Mouse (Mus musculus) cerebral cortex, adult 2 months (tissue): Measurements from ENCODE around the gene Mical3.

Experiments
- WGBS: fragments of 180-500 bp; shearing (Covaris S2); methylation state at CpG from one replicate; pipeline ENCODE4 v1.1.7; 2018; 5-methylcytosine and 5-hydroxymethylcytosine counted together

Gene Mical3

DNA sequence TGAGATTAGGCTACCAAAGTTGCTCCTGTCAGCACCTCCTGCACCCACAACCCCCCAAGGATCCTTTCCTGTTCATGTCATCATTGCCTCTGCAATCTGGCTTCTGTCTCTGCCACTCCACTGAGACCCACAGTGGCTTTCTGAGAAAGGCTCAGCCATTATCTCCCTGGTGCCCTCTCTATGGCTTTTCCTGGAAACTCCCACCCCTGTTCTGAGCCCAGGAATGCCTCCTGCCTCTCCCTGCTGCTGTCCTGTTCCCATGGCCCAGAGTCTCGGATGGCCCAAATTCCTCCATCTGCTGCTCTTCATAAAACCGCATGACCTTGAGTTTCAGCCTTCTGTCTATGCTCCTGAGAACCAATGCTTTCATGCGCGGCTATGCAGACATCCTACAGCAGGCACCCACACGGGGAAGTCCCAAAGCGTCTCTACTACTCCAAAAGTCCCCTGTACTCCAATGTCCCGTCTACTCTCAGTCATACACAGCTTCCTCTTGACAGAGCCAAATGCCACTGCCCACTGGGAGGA is 77.2 kb downstream of the Mical3 start:
- 60% methylated on average over 7 of the region's 7 CpGs for WGBS

DNA sequence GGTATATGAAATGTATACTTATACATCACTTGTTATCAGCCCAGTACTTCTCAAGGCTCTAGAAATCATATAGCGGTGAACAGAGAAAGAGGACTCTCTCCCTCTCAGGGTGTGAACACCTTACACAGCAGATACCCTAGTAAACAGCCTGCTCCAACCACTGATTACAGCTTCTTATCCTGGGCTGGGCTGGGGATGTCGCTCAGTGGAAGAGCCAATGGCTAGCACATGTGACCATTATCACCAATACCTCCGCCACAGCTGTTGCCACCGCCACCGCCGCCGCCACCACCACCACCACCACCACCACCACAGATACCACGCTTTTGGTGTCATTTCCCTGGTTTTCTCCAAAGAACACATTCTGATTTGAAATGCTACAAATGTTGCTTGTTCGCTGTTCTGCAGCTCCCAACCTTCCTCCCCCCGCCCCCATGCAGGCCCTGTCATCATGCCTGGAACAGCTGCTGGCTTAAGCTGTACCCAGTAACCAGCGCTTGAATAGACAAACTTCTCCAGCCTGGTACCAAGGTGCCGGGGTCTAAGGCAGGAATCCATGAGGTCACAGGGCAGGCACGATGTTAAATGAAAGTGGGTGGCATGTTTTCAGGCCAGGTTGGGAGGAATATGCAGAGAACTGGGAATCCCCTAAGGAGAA is 78.7 kb downstream of the Mical3 start:
- 61% methylated on average over 13 of the region's 13 CpGs for WGBS

DNA sequence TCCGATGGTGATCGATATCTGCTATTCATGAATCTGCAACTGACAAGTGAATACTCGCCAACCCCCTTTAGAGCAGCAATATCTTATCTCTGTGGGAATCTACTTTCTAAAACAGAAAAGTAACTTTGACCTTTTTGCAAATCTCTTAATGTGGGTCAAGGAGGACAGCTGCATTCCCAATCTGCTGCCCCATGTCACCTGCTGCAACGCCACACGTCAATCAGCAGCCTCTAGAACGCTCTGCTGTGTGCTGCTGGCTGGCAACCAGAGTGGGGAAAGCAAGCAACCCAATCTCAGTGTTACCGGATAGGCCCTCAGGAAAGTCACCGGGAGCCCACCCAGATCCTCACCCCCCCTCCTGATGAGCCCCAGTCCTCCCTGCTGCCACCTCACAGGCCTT is 79.4 kb downstream of the Mical3 start:
- 78% methylated on average over 8 of the region's 8 CpGs for WGBS

DNA sequence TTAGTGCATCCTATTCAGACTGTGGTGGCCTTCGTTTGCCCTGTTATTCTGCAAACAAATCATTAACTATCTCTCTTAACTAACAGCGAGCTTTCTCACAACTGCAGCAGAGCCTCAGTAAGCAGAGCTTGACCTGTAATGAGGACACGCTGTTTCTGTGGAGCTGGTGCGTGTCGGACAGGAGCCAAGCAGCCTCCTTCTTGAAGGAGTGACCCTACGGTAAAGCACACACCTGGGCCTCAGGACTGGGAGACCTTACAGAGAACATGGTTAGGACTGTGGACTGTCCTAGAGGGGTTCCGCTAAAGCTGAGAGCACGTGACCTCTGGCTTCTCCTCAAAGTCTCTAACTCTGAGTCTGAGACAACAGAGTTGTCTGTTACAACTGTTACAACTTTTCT is 82.1 kb downstream of the Mical3 start:
- 76% methylated on average over 8 of the region's 8 CpGs for WGBS

DNA sequence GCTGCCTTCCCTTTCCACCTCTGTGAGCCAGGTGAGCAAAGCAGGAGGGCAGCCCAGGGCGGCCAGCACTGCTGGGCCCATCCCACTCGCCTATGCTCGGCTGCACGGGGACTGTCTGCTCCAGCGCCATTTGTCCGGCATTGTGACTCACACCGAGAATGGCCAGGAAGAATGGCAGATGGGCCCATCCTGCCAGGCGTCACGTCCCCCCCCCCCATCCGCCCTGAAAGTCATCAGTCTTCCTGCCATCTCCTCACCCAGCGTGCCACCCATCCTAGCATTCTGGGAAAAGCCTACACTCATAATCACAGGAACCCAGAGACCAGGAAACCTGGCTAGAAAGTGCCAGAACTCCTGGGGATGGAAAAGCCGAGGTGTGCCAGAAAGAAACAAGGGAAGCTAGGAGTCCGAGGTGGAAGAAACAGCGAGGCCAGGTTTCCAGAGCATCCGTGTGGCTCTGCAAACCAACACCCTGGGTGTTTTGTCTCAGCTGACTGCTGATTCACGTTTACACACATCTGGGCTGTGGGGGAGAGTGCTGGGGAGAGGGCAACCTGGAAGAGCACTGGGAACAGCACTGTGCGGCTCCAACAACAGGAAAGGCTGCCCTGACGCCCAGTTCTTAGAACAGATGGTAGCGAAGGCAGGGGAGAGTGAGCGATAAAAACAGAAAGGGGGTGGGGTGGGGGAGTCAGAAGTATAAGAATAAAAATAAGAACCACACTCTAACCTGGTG is 85.3 kb downstream of the Mical3 start:
- WGBS: 39% methylated on average over 20 of the region's 20 CpGs

DNA sequence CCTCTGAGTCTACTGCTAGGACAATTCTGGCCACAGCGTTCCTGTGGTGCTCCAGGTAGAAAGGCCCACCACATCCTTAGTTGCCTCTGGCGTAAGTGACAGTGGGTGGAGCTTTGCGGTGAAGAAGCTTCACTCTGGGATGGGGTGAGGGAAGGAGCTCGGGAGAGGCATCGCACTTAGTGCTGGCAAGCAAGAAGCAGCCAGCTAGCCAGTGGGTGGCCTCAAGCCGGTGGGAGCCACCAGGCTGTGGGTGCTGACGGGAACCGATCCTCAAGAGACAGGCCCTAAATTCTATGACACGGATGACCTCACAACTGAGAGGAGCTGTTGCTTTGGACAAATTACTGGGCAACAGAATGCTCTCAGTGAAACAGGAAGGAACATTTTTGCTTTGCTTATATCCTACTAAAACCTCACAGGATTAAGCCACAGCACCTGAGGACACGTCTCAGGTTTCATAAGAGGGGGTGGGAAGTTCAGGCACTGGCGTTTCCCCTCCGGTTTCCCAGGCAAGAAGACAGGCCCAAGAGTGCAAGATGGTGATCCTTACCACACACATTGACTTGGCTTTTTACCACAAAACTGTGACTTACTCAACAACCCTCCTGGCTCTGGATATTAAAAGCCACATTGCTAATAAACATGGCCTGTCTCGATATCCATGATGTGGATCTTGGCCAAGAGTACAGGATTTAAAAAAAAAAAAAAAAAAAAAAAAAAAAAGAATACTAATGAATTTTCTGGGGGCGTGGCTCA is 87.2 kb downstream of the Mical3 start:
- 58% methylated on average over 14 of the region's 14 CpGs for WGBS

DNA sequence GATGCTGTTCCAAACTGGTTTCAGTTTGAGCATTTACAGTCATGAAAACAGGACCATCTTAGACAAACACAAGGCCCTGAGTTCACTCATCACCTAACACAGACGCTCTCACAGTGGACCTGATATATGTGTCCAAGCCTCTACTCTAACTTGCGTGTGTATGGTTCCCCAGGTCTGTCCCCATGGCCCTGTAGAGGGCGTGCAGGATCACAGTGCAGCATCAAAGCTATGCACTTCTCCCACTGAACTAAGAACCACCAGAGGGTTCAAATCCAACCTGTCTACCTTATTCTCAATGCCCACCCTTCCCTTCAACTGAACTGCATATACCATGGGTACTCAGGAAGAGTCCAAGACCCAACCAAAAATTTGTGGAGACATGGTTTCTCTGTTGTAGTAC is 91.1 kb downstream of the Mical3 start:
- WGBS: 67% methylated on average over 3 of the region's 3 CpGs

DNA sequence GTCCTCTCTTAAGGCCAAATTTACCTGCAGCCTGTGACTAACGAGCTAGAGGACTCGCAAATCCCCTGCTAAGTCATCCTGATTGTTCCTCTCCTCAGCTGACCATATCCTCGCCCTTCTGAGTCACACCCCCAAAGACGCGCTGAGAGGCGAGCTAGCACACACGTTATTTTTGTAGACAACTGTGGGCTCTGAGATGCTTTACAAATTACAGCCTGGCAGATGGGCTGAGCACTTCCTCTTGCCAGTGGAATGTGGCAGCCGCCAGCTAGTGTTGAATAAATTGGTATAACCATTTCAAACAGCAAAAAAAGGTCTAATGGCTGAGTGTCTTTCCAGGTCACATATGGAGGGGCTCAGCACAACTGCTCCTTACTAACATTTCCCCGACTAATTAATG is 91.5 kb downstream of the Mical3 start:
- WGBS: 34% methylated on average over 9 of the region's 9 CpGs

DNA sequence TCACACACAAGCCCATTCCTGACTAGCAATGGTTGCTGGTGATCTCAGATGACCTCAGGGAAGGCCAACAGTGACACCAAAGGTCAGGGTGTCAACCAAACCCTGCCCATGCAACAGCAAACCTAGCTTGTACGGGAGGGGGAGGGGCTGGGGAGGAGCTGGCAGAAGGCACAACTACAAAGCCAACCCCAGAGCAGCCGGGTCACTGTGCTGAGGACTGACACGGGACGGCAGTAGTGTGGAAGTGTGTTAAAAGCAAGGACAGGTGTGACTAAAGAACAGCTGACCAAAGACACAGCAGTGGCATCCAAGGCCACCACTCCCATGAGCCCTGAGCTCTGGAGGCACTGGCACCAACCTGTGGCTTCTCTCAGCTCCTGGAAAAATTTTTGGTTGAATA is 93.7 kb downstream of the Mical3 start:
- 72% methylated on average over 4 of the region's 4 CpGs for WGBS

DNA sequence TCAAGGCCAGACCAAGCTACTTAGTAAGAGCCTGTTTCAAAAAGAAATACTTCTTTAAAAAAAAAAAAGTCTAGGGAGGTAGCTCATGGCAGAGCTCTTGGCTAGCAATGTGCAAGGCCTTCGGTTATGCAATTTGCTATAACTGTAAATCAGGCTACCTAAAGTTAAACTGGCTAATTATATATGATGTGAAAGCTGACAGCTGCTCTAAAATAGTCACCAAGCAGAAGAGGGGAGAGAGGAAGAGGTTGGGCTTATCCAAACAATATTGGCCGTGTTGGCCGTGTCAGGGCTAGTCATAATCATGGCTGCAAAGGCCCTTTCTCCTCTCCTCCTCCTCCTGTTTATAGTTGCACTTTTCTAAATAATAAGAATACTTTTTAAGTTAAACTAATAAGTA is 94.9 kb downstream of the Mical3 start:
- WGBS: 47% methylated on average over 3 of the region's 3 CpGs

DNA sequence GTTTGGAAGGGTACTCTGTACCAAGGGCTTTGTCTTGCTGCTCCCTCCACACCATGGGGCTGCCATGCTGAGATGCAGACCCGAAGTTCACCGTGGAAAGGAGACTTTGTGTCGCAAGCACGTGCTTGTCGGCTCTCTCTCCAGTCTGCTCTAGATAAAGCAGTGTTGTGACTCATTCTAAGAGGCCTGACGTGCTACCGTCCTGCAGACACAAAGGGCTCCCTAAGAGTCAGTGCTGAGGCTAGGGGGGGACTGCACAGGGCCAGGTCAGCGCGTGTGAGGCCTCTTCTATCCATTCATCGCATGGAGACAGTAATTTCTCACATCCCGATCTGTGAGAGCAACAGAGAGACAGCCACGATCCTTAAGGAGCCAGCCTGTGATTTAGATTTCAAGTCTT is 95.5 kb downstream of the Mical3 start:
- WGBS: 51% methylated on average over 12 of the region's 12 CpGs

DNA sequence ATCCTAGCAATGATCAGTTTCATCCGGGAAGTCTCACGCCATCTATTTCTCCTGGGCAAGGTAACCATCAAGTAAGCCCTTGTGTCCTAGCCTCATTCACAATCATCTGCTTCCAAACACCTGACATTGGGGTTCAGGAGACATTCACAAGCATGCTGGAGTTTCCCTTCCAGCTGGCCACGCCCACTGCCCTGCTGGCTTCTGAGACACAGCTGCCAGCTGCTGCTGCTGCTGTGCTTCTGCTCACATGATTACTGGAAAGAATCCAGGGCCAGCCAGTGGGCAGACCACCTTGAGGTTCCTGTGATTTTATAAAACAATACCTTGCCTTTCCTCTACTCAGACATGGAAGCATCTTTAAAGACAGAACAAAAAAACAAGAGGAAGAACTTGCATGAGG is 97.5 kb downstream of the Mical3 start:
- 92% methylated on average over 3 of the region's 3 CpGs for WGBS

DNA sequence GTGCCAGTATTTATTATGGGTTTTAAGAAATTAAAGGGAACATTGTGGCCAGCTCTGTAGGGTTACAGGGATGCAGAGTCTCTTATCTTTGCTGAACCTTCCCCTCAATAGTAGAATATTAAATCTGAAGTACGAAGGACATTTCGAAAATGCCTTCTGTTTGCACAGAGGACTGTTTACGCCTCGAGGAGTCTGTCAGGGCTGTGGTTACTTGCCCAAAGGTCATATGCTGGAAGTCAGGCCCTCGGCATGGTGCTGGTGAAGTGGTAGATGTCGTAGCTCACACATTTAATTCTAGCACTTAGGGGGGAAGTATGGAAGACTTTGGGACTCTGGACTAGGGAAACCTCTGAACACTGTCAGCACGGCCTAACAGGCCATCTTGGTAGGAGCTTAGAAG is 99.4 kb downstream of the Mical3 start:
- WGBS: 95% methylated on average over 7 of the region's 7 CpGs

DNA sequence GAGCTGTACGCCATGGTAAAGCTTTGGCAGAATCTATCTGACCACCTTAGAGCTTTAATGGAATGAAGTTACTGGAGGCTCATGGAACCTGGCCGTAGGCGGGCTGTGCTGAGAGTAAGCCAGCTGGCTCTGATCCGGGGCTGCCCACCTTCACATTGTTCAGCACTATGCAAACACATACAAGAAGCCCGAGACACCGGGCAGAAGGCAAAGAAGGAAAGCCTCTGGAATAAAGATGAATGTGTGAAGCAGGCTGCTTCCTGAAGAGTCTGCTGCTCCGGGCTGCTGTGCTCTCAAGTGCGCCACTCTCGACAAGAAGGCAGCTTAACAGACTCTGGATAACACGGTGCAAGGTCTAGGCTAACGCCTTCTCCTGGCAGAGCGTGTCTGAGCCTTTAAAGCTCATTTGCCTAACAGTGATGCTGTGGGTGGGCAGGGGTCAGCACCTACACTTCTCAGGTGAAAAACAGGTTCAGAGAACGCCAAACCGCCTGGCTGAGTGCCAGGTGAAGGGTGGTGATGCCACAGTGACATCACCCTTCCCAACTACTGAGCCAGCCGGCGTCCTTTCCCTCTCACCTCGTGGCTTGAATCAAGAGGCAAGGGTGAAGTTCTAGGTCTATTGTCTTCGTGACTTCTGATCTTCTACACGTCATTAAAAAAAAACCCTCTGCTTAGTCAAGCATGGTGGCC is 100.8 kb downstream of the Mical3 start:
- 54% methylated on average over 19 of the region's 19 CpGs for WGBS

DNA sequence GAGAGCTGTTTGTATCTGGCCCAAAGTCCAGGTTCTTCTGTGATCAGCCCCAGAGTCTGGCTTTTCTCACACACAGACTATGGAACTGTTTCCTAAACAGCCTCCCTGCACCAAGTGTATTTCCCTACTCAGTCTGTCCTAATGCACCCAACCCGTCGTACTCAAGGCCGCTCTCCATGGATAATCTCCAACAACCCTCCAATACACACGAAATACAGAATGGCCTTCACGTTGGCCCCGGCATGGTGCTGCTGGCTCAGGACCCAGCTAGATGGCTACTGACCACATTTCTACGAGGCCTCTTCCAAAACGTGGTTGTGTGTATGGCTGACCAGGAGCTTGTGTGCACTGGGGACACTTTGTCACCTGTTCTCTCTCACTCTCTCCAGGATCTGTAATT is 102.3 kb downstream of the Mical3 start:
- 92% methylated on average over 8 of the region's 8 CpGs for WGBS

DNA sequence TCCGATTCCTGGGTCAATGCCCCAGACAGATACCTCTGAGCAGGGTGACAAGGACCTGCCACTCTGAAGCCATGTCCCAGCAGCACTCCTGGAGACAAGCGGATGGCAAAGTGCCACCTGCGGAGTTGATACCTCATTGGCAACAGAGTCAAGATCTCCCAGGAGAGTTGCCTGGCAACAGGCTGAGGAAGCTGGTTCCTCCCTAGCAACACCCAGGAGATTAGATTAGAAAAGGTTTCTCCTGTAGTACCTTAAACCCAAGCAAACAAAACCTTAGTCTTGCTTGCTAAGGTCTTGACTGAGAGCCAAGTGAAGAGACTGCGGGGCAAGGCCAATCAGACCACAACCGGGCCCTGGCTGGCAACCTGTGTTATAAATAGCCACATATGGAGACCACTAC is 103.5 kb downstream of the Mical3 start:
- WGBS: 39% methylated on average over 5 of the region's 5 CpGs

DNA sequence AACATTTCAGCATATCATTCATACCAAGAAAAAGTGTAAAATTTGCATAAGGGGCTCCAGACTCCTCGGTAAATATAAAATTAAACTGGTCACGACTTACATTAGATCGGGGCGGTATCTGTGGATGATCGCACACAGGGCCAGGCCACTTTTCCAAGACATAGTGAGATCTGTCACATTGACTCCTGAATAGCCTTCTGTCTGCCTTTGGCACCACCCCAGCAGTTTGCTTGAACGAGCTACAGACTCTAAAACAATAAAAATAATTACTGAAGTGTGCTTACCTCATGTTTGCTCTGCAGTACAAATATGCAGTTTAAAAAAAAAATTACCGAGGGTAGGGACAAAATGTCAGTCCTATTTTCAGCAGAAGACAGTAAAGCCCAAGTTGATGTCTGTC is 103.9 kb downstream of the Mical3 start:
- 31% methylated on average over 7 of the region's 7 CpGs for WGBS

DNA sequence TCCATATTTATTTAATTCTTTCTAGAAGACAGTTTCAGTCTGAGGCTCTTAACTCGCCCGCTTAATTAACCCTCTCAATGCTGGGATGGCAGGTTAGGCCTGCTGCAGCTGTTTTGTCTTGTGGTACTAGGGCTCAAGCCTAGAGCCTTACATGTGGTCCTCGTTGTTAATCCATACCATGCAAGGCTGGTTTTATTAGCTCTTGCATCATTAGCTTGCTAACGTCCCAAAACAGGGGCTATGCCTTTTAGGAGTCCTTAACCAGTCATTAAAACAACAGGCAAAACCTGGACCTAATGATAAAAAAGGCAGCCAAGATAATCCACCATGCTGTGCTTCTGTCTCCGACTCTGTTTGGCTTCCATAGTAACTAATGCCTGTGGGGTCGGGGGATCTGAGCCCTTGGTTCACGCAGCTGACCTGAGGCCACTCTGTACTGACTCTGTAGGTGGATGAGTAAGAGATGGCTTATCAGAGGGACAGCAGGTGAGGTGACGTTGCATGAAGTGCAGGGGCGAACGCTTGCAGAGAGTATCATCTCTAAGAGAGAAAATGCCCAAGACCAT is 104.7 kb downstream of the Mical3 start:
- whole genome bisulfite sequencing: 62% methylated on average over 10 of the region's 10 CpGs

DNA sequence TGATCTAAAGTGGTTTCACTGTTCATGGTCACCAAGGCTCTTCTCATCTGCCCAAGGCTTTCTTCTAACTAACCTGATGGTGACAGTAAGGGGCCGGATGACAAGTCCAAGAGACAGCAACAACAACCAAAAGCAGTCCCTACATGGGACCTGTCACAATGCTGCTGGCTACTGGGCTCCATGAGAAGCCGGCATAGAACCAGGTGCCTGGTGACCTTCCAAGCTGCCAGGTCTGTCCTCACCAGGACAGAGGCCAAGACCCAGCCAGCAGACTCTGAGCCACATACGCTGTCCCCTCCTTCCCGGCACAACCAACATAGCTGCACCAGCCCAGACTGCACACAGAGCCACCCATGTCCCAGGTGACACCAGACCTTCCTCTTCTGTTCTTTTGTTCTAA is 112.7 kb downstream of the Mical3 start:
- 94% methylated on average over 4 of the region's 4 CpGs for WGBS

DNA sequence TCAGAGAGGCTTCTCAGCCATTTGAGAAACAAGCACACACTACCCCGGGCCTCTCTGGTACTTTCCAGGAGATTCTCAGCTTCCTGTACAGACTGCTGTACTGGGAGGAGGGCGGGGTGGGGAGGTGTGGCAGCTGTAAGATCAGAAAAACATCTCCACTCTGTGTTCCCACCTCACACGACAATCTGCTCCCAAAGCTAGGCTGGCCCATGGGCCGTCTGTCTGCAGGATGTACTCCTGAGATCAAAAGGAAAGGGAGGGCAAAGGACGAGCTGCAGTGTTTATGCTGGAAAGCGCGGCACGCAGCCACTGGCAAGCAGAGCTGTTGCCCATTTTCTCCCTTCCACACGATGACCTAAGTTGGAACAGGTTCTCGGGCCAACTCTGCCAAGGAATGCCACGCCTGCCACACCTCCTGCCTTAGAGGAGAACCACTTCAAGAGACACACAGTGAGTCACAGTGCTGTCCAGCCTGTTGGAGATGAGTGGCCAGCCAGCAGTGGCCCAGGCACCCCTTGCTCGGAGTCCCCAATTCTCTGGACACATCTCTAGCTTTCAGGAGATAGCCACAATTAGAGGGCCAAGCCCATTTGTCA is 113.3 kb downstream of the Mical3 start:
- WGBS: 52% methylated on average over 12 of the region's 12 CpGs

DNA sequence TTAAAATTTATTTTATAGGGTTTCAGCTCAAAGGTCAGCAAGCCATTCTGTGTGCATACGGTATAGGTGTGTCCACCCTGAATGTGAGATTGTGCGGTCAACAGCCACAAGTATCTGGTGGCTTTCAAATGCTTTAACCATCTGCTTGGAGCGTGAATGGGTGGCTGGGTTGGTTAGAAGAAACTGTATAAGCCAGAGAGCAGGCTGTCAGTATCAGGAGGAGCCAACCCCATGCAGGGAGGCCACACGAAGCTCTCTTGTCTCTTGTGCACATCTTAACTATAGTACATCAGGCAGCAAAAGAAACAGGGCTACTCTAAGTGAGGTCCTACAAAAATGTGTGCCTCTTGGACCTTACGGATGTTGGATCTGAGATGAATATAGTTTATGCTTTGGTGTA is 114.7 kb downstream of the Mical3 start:
- 82% methylated on average over 5 of the region's 5 CpGs for whole genome bisulfite sequencing
